Mouse (Mus musculus) cerebellum, postnatal 25 days (tissue): Measurements from ENCODE around the gene Slit3.
A peak's percentile ranks its signal among the peaks of the same experiment; 100 is the strongest.

ENCODE experiments used
- DNase-seq, 2 experiments: peaks; one replicate each; pipeline ENCODE4 v3.0.0; 2021; ENCODE audit warnings: mixed read lengths in 2 of 2

Slit3 gene

DNA sequence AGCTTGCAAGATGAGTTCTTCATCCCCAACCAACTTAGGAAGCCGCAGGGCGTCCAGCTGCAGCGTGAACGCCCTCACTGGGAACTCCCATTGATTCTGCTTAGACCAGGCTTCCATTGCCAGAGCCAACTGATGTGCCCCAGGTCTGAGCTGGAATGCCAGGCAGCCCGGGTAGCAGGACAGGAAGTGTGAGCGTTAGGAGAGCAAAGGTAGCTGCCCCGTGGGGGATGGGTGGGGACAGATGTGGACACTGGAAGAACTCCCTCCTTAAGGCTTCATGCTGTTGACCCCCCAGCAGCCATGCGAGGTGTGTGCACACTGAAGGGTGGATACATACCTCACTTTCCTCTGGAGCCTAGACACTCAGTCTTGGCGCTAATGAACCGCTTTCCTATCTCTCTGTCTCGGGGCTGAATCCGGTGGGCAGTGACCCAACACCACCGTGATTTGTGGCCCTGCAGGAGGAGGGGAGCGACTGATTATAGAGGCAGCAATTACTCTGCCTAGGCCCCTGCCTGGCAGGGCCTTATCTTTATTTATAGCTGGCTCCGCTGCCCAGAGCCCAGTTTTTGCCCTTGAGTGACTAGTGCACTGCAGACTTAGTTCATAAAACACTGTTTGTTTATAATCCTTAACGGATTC lies 157.2 kb downstream of the Slit3 start:
- no peak for DNase-seq

DNA sequence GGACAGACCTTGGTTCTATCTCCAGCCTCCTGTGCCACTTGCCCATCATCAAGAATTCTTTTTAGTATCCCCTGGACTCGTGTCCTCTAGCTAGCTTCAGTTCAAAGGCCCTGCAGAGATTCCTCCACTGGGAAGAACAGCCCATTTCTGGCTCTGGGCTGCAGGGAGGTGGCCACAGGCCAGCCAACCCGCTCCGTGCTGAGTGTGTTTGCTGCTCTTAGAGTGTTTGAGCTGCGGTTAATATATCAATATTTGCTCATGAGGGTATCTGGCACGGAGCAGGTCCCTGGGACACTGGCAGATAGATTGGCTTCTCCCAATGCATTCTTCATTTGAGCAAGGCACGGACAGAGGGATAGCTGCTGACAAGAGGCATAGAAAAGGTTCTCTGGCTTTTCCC lies 159.8 kb downstream of the Slit3 start:
- peak; percentile 69 for DNase-seq

DNA sequence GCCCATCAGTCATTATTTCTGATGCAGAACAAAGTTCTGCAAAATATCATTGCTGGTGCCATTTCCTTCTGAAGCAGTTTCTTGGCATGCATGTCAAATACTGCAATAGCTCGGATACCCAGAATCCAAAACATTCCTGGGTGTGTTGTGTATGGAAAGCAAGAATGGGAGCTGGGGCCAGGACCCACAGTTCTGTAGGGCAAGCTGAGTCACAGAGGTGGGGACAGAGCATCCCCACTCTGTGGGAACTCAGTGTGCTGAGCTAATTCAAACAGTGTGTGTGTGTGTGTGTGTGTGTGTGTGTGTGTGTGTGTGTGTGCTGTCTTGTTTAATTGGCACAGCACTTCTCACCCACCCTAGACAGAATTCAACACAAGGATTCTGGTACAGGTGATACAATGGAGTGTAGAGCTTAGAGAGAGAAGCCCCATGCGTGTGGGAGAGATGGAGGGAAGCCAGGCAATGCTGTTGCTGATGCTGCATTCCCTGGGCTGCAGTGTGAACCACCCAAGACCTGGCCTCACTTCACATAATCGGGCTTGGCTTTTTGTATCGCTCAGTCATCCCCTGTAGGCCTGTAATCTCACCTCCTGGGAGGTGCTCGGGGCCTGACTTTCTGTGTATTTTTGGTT lies 161.1 kb downstream of the Slit3 start:
- no peak for DNase-seq

DNA sequence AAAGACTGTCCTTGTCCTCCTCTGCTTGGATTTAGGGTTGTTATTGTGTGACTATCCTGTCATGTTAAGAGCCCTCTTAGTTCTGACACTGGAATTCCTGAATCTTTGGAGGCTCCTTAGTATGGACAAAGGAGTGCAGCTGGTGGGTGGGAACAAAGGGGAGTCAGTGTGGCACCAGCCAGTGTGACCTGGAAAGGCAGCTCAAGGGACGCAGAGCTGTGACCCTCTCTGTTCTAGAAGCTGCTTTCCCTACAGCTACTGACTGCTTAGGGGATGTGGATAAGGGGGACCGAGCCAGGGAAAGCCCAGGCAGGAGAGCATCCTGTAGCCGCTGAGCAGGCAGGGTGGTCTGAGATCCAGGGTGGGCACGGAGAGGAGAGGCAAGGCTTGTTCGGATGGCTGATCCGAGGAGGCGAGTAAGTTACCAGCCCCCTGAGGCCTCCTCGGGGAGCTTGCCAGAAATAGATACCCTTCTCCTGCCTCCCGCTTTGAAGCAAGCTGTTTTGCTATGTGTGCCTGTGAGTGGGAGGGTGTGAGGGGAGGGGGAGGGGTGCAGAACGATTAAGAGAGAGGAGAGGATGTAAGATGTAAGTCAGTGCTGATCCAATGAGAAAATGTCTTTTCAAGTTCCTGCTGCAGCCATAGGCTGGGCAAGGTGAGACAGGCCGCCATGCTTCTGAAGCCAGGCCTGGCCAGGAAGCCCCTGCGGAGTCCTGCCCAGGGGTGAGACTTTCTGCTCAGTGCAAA lies 162.0 kb downstream of the Slit3 start:
- DNase-seq, result peak; percentile 71 to 74

DNA sequence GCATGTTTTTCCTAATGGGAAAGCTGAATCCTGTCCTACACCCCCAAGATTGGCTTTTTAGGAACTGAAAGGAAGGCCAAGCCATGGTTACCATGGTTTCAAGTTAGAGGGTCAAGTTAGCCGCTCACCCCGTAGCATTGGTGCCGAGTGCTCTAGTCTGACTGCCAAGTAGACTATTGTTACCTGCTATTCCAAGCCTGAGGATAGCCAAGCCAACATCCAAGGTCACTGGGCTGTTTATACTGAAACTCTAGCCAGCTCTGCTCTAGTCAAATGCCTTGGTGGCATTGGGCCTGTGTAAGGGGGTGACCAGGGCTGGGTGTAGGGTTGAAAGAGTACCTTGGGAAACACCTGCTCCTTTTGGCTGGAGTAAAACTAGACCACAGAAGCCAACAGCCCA lies 162.7 kb downstream of the Slit3 start:
- DNase-seq, result peak; percentile 47 to 50

DNA sequence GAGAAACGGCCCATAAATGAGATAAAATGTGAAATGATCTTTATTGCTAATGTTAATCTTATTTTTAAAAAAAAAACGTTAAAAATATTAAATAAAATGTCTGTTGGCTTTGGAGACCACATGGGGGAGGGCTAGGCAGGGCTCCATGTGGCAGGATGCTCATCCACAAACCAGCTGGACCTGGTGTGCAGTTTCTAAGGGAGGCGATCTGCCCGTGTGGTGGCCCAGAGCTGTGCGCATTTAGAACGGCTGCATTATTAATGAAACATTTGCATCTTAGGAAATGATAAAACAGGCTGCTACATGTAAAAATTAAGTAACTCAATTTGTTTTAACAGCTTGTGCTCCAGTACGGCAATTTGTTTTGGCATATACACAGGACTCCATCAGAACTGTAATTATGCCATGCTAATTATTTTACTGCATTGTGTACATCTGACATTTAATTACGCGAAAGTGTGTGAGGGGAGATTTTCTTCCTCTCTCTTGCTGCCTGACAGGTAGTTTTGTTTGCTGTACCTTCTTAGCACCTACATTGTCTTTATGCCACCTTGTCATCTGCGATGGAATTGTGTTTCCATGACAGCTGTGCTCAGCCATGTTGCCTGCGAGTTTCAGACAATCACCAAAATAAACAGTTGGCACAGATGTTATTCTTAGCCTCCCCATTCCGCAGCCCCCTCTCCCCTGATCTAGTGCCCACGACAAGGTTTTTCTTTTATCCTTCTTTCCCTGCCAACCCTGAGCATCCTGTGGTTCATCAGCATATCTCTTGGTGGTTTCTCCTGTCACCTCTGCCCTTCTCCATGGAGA lies 165.8 kb downstream of the Slit3 start:
- DNase-seq, result peak in 1 of 2 experiments; percentile 60

GRCm38 (mm10) chr11:35288056-35288455 lies 167.0 kb downstream of the Slit3 start:
- DNase-seq, result no peak

GRCm38 (mm10) chr11:35288761-35289278 lies 167.8 kb downstream of the Slit3 start:
- no peak for DNase-seq

DNA sequence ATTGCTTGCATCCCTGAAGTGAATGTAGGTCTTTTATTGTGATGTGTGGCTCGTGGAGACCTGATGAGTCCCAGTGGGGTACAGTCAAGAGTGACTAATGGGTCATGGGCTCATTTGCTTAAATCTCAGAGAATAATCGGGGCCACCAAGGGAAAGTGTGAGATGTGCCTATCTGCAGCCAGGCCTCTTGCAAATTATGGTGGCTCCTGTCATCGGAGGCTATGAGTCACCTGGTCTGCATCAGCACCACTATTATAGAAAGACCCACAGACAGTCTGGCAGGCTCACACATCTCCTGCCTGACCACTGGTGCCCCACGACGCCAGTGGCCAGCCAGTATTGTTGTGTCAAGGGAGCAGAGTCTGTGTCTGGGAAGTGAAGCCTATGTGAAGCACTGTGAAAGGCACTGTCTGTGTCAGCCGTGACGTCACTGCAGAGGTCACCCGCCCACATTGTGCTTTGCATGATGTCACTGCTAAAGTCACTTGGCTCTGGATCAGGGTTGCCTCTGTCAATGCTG lies 171.3 kb downstream of the Slit3 start:
- DNase-seq, result no peak

GRCm38 (mm10) chr11:35293197-35293596 lies 172.2 kb downstream of the Slit3 start:
- peak in 1 of 2 experiments; percentile 54 for DNase-seq

DNA sequence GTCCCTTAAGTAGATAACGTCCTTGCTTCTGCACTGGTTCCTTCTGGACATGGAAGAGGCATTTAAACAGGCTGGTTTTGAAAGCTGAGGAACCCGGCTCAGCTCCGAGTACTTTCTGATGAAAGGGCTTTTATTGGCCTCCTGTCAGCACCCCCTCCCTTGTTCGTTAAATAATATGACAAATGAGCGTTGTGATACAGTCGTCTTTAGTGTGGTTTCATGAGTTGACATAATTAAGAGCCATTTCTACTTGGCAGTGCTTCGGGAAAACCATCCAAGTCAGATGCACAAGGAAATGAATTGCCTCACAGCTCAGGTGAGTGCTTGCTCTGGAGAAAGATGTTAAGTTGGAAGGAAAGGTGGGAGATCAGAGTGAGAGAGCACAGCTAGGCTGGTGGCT lies 173.6 kb downstream of the Slit3 start:
- no peak for DNase-seq

DNA sequence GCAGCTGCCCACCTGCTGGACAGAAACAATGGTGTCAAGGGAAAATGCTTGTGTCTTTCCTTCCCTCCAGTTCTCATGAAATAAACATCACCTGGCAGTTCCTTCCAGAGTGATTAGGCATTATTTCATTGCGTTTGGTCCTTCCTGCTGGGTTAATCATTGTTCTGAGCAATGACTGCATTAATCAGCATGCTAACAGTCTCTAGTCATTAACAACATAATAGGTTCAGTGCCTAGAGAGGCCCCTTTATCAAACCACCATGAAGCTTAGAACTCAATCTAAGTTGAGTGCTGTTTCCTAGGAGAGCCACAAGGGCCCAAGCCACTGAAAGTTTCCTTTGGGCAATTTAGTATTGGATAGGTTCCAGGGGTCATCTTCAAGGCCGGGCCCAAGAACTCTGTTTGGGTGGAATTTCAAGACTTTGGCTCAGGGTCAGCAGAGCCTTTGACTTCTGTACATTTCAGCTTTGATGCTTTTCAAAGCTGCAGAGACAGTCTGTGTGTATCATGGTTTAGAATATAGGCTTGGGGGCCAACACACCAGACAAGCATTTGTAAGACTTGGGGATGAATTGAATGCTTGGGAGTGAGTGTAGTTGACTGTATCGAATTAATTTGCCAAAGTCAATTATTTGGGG lies 174.3 kb downstream of the Slit3 start:
- DNase-seq, result no peak

DNA sequence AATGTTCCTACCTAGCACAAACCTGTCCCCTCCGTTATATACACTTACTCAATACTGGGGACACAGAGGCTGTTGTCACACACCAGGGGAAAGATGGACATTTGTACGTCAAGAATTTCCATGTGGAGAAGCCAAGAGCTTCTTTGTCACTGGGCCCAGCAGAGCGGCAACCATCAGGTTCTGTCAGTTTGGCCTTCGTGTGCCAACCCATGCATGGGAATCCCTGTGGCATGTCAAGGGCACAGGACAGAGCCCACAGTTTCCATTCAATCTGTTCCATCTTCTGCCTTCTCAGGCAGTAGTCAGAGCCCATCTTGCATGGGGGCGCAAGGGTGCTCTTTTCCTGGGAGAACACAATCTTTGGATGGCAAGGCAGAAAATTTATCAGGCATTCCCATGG lies 175.8 kb downstream of the Slit3 start:
- peak in 1 of 2 experiments; percentile 51 for DNase-seq

DNA sequence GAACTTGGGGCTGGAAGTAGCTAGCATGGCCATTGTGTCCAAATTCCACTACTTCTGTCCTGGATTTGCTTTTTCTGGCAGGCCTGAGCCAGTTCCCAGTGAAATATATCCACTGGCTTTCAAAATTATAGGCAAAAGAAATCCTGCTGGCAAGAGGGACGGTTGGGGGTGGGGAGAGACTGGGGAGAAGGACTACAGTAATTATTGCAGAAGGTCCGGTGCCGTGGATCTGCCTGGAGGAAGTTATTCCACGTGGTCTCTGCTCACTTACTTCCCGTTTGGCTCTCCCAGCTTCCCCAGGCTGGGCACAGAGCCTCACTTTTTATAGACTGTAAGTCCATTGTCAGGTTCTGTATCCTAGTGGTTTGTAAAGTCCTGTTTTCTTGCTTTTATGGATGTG lies 176.3 kb downstream of the Slit3 start:
- DNase-seq, result no peak

GRCm38 (mm10) chr11:35298526-35298925 lies 177.5 kb downstream of the Slit3 start:
- DNase-seq, result no peak

GRCm38 (mm10) chr11:35299857-35300375 lies 178.9 kb downstream of the Slit3 start:
- DNase-seq, result no peak

GRCm38 (mm10) chr11:35302272-35302671 lies 181.2 kb downstream of the Slit3 start:
- DNase-seq, result no peak

DNA sequence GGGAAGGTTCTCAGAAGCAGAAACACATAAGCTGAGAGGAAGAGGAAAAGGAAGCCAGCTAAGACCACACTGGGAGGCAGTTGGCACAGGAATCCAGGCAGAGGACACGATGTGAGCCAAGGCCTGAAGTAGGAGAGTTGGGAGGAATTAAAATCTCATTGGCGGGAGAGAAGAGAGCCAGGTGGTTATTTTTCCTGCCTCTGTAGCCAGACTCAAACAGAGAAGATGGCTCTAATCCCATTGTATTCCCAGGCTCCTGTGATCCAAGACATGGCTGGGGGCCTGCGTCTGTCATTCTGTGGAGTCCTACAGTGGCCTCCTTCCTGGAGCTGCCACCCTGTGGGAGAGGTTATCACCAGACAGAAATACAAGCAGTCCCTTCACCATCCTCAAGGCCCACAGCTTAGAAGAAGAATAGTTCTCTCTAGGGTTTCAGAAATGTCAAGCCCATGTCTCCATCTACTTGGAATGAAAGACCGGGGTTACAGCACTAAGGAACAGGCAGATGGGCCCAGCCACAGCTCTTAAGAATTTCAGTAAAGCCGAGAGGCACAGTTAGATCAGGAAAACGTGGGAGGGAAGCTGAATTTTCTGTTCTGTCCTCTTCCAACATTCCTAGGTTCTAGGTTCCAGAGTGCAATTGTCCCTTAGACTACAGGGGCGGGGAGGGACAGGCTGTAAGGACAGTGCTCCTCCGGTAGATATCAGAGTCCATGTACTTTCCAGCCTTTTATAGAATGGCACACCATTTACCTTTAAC lies 183.4 kb downstream of the Slit3 start:
- peak; percentile 85 to 87 for DNase-seq

- peak; percentile 87 to 88 for DNase-seq
Measured at GRCm38 (mm10) chr11:35305111-35305510, 184.1 kb downstream of the Slit3 start.

GRCm38 (mm10) chr11:35305910-35306309 lies 184.9 kb downstream of the Slit3 start:
- DNase-seq, result peak; percentile 73 to 74

GRCm38 (mm10) chr11:35306922-35307321 lies 185.9 kb downstream of the Slit3 start:
- DNase-seq, result no peak
